Mouse (Mus musculus): ENCODE measurements at regions not wholly inside any gene's neighbourhood (a gene's known extent, or its start where the extent isn't known, plus 50 kb on each side); places are given as distances from the start of the nearest gene placed in this dataset.

DNA sequence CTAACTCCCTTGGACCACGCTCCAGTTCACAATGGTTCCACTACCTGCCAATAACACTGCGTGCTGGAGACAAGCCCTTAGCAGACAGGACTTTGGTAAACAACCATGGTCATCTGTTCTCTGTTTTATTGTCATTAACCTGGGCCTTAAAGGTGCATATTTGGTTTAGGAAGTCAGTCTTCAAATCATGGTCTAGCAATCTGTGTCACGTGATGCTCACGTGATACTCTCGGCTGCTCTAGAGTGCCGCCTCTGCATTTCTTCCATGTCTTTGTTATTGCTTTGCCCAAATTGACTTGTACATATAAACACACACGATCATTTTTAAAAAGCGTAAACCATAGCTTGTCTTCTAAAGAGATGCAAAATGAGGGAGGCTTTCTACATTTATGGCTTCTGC lies 139.8 kb upstream of the 4930535I16Rik start:
- TF ChIP-seq CTCF (IDR thresholded peaks at IDR 0.05): no peak
- no peak for TF ChIP-seq EP300 (IDR thresholded peaks at IDR 0.05)

Measured in lung, postnatal 0 days (tissue).